Mouse (Mus musculus): ENCODE results near the gene Lrfn1. TPM values are rescaled to one million over a fixed set of nuclear protein-coding genes. Genes with fewer than 3 reads are reported as not detected.
"Not testable (repeated sequence)": the region's sequence is repeated elsewhere in the genome, so short reads cannot be mapped to it uniquely, and the experiment has no call there.

Gene Lrfn1
- total RNA-seq, 2 experiments from 2014 or later, result 10.7 to 13.1 TPM

GRCm38 (mm10) chr7:28509121-28509520, 57.3 kb downstream of the Lrfn1 start:
- peak in 1 of 2 experiments; percentile 18 for DNase-seq (ENCODE audit: low spot score in 2 of 2)

- not testable (repeated sequence) for DNase-seq (ENCODE audit: low spot score in 2 of 2)
Observed at GRCm38 (mm10) chr7:28510405-28510974, 58.7 kb downstream of the Lrfn1 start, which contains the start of gene Ifnl2. Gene Ifnl2 (minus strand): TSS chr7:28510455.

DNA sequence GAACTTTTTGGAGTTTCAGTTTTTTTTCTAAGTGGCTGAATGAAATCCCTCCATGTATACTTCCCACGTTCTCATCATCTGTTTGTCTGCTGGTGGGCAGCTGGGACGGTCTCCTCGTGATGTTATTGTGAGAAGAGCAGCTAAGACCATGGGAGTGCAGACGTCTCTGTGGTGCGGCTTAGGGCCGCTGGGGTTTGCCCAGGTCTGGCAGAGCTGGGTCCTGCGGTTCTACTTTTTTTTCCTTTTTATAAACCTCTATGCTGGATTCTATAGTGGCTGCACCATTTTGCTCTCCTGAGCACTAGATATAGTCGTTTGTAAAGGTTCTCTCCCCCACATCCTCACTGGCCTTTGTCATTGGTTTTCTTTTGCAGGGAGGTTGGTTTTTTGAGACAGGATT, 59.7 kb downstream of the Lrfn1 start:
- DNase-seq (ENCODE audit: low spot score in 2 of 2), result no peak

Other genes starting within 250 kb of the Lrfn1 start
- gene Eid2, start 184.1 kb upstream of the Lrfn1 start, total RNA-seq (2021), result 10 to 100 TPM; 22.3 to 27.8 TPM
- gene Eid2b, start 174.2 kb upstream of the Lrfn1 start, total RNA-seq (2021), result 10 to 100 TPM in 1 of 2 experiments, 1 to 10 TPM in 1; 9.4 to 10.1 TPM
- gene Selenov, start 160.8 kb upstream of the Lrfn1 start, total RNA-seq (2021), result not detected
- under 1 TPM in 1 of 2 experiments, not detected in 1; 0.35 TPM for gene Dll3, start 149.7 kb upstream of the Lrfn1 start, total RNA-seq (2021)
- 10 to 100 TPM; 72.4 to 98.0 TPM for gene Timm50, start 139.9 kb upstream of the Lrfn1 start, total RNA-seq (2021)
- 100 to 1,000 TPM; 143 to 193 TPM for gene Supt5, start 113.2 kb upstream of the Lrfn1 start, total RNA-seq (2021)
- gene Rps16, start 101.3 kb upstream of the Lrfn1 start, total RNA-seq (2021), result 100 to 1,000 TPM; 983 to 986 TPM
- gene Plekhg2, start 79.4 kb upstream of the Lrfn1 start, total RNA-seq (2021), result 10 to 100 TPM; 14.4 to 22.2 TPM
- 10 to 100 TPM; 15.5 to 16.5 TPM for gene Zfp36, start 71.7 kb upstream of the Lrfn1 start, total RNA-seq (2021)
- 10 to 100 TPM; 36.9 to 37.0 TPM for gene Med29, start 59.3 kb upstream of the Lrfn1 start, total RNA-seq (2021)
- 10 to 100 TPM; 76.7 to 86.6 TPM for gene Paf1, start 59.0 kb upstream of the Lrfn1 start, total RNA-seq (2021)
- 1 to 10 TPM; 8.0 to 9.5 TPM for gene Gmfg, start 14.5 kb upstream of the Lrfn1 start, total RNA-seq (2021)
- not detected for gene Ifnl2, start 58.5 kb downstream of the Lrfn1 start, total RNA-seq (2021)
- not detected for gene Ifnl3, start 70.9 kb downstream of the Lrfn1 start, total RNA-seq (2021)
- gene Sycn, start 88.9 kb downstream of the Lrfn1 start, total RNA-seq (2021), result not detected
- gene Nccrp1, start 95.3 kb downstream of the Lrfn1 start, total RNA-seq (2021), result not detected
- gene Samd4b, start 146.2 kb downstream of the Lrfn1 start, total RNA-seq (2021), result 10 to 100 TPM; 67.9 to 72.7 TPM
- gene Pak4, start 146.2 kb downstream of the Lrfn1 start, total RNA-seq (2021), result 10 to 100 TPM; 21.4 to 25.2 TPM
- not detected for gene Acp7, start 179.4 kb downstream of the Lrfn1 start, total RNA-seq (2021)
- 1 to 10 TPM; 1.8 TPM for gene Fbxo27, start 240.9 kb downstream of the Lrfn1 start, total RNA-seq (2021)